Mouse (Mus musculus) olfactory bulb, adult 2 months (tissue): Measurements from ENCODE around the gene Marveld1.

Source experiments
- CTCF ChIP-seq: fragments of 200-500 bp; IDR thresholded peaks from 2 replicates; pipeline ENCODE4 v1.5.1; 2012; ENCODE audit warnings: low read depth, mild to moderate bottlenecking, low read length, moderate library complexity; ENCODE audit not compliant: insufficient read depth
- POLR2A ChIP-seq: fragments of 200-500 bp; IDR thresholded peaks from 2 replicates; pipeline ENCODE4 v1.6.1; 2012; ENCODE audit warnings: mild to moderate bottlenecking, low read depth, low read length, moderate library complexity; ENCODE audit not compliant: insufficient read depth

- TF ChIP-seq CTCF = no peak
- TF ChIP-seq POLR2A = no peak
Measured at GRCm38 (mm10) chr19:42125501-42126218, 21.5 kb upstream of the Marveld1 start.
